ENCODE assay signal across 20 mouse cellular contexts in genomic region chr3:103464181-103464580, GRCm38 (mm10).
DNase-seq lines count a peak whose midpoint lies in the region; ATAC-seq and TF ChIP-seq lines count a peak whose summit lies in the region.
"Had no signal": no experiment of that assay in that cellular context is flagged by ENCODE, and none has a peak within 500 bp of the region (broad histone marks: within the 10 kb centered on the region; RNA-seq: fewer than 3 reads in every experiment).

No protein-coding gene starts in this region.

- H3K36me3 ChIP-seq in kidney, embryonic 14.5 days (ENCODE audit: control insufficient read depth, insufficient read depth, low read length): no peaks in the 10 kb centered on the region
- H3K36me3 ChIP-seq in lung, postnatal 0 days (ENCODE audit: insufficient read depth, low read length): no peaks in the 10 kb centered on the region
- H3K36me3 ChIP-seq: embryonic facial prominence, embryonic 13.5 days; hindbrain, embryonic 12.5 days; limb, embryonic 12.5 days; midbrain, embryonic 12.5 days had no signal

- ATAC-seq in kidney, embryonic 14.5 days (ENCODE audit: low FRiP score, low TSS enrichment): no peak
- ATAC-seq in lung, postnatal 0 days: peak; percentile 30; the same call in 1 of the 2 replicates

- DNase-seq in kidney, adult 11 months: peak; percentile 8
- peak; percentile 25 for DNase-seq in lung, postnatal 0 days (ENCODE audit: low spot score)
- no peak for DNase-seq in lung, adult 18-20 months
- peak; percentile 27 for DNase-seq in kidney, adult 9 months
- no peak for DNase-seq in gastrocnemius, postnatal 36 days
- no peak for DNase-seq in heart, adult 9 months (ENCODE audit: low spot score in 2 of 2)
- DNase-seq: adrenal gland, postnatal 10 days; B cell, adult 2 months; cerebellum, adult 11 months; gastrocnemius, postnatal 25 days; heart, postnatal 10 days; retina, postnatal 1 day had no signal

- H3K4me3 ChIP-seq in kidney, embryonic 14.5 days (ENCODE audit: low read length): no peak overlapping the region
- no peak overlapping the region for H3K4me3 ChIP-seq in lung, postnatal 0 days (ENCODE audit: low read depth, low read length)
- H3K4me3 ChIP-seq: embryonic facial prominence, embryonic 13.5 days; hindbrain, embryonic 12.5 days; limb, embryonic 12.5 days; midbrain, embryonic 12.5 days had no signal

- no peak overlapping the region for H3K4me2 ChIP-seq in kidney, embryonic 14.5 days (replicated peaks; ENCODE audit: low read depth, low read length)
- no peak overlapping the region for H3K4me2 ChIP-seq in lung, postnatal 0 days (replicated peaks; ENCODE audit: low read depth, low read length)
- H3K4me2 ChIP-seq: embryonic facial prominence, embryonic 13.5 days; heart, embryonic 11.5 days; hindbrain, embryonic 12.5 days; limb, embryonic 12.5 days; midbrain, embryonic 12.5 days had no signal

- H3K9me3 ChIP-seq in kidney, embryonic 14.5 days (ENCODE audit: control insufficient read depth, low read length): no peaks in the 10 kb centered on the region
- no peaks in the 10 kb centered on the region for H3K9me3 ChIP-seq in lung, postnatal 0 days (ENCODE audit: low read length)
- H3K9me3 ChIP-seq: embryonic facial prominence, embryonic 13.5 days; hindbrain, embryonic 12.5 days; limb, embryonic 12.5 days; midbrain, embryonic 12.5 days had no signal

- no peak for TF ChIP-seq EP300 in lung, postnatal 0 days (IDR thresholded peaks at IDR 0.05)

- H3K27me3 ChIP-seq in kidney, embryonic 14.5 days (ENCODE audit: control insufficient read depth, insufficient read depth, low read length): no peaks in the 10 kb centered on the region
- H3K27me3 ChIP-seq in lung, postnatal 0 days (replicated peaks; ENCODE audit: insufficient read depth, low read length): no peaks in the 10 kb centered on the region
- H3K27me3 ChIP-seq: embryonic facial prominence, embryonic 13.5 days; hindbrain, embryonic 12.5 days; limb, embryonic 12.5 days; midbrain, embryonic 12.5 days had no signal

- H3K4me1 ChIP-seq in kidney, embryonic 14.5 days (ENCODE audit: control insufficient read depth, insufficient read depth, low read length): peaks cover 12% of the 10 kb centered on the region
- no peaks in the 10 kb centered on the region; the same call in 1 of the 2 replicates for H3K4me1 ChIP-seq in lung, postnatal 0 days (ENCODE audit: insufficient read depth, low read depth, low read length)

- intact Hi-C loops in gastrocnemius, postnatal 36 days (cut with DNase I): no loop called here

- no peak for TF ChIP-seq CTCF in lung, postnatal 0 days (IDR thresholded peaks at IDR 0.05)

- 44% methylated on average over 5 of the region's 5 CpGs for WGBS in kidney, embryonic 14.5 days
- 35% methylated on average over 5 of the region's 5 CpGs for WGBS in lung, postnatal 0 days

- no peak overlapping the region for H3K27ac ChIP-seq in kidney, embryonic 14.5 days (ENCODE audit: low read depth, low read length)
- peak overlapping the region; percentile 22; the same call in 1 of the 2 replicates for H3K27ac ChIP-seq in lung, postnatal 0 days (ENCODE audit: low read length)
- H3K27ac ChIP-seq: embryonic facial prominence, embryonic 13.5 days; hindbrain, embryonic 12.5 days; limb, embryonic 12.5 days; liver, embryonic 14.5 days; midbrain, embryonic 12.5 days; stomach, postnatal 0 days had no signal

- H3K9ac ChIP-seq in kidney, embryonic 14.5 days (ENCODE audit: low read depth, low read length): no peak overlapping the region
- H3K9ac ChIP-seq in lung, postnatal 0 days (replicated peaks; ENCODE audit: low read depth): no peak overlapping the region
- H3K9ac ChIP-seq: embryonic facial prominence, embryonic 13.5 days; hindbrain, embryonic 12.5 days; limb, embryonic 12.5 days; liver, embryonic 14.5 days; midbrain, embryonic 12.5 days had no signal

Comparison
In these comparisons a context has a peak if more than half of its experiments do, and no peak if none do; other contexts are left out.
1. DNase-seq: peak in kidney, adult 11 months (single experiment), lung, postnatal 0 days (single experiment) and kidney, adult 9 months (single experiment); none in lung, adult 18-20 months (0 of 2), gastrocnemius, postnatal 36 days (0 of 2) and heart, adult 9 months (0 of 2).